Mouse (Mus musculus) heart, embryonic 15.5 days (tissue): Measurements from ENCODE around the gene Angptl6. TPM values are rescaled to one million over a fixed set of nuclear protein-coding genes. Genes with fewer than 3 reads are reported as not detected.
A peak's percentile ranks its signal among the peaks of the same experiment; 100 is the strongest.

Experiments used
- ATAC-seq: fragments of 200-750 bp; cut with Nextera tagmentation; replicated peaks from 2 replicates; pipeline ENCODE4 v1.8.0; 2017; ENCODE audit warnings: low read depth, moderate TSS enrichment; ENCODE audit not compliant: insufficient number of reproducible peaks, insufficient read depth, low FRiP score
- H3K27ac ChIP-seq: fragments of 300-500 bp; sonication (generic); 2 replicates; pipeline ENCODE4 v1.5.1; 2015; ENCODE audit warnings: mild to moderate bottlenecking, inconsistent platforms
- H3K27me3 ChIP-seq: fragments of 300-500 bp; sonication (generic); 2 replicates; pipeline ENCODE4 v1.6.1; 2015; ENCODE audit warnings: inconsistent platforms
- H3K36me3 ChIP-seq: fragments of 300-500 bp; sonication (generic); 2 replicates; pipeline ENCODE4 v1.6.1; 2015; ENCODE audit warnings: mild to moderate bottlenecking, inconsistent platforms
- H3K4me1 ChIP-seq: fragments of 300-500 bp; sonication (generic); replicated peaks from 2 replicates; pipeline ENCODE4 v1.6.1; 2015; ENCODE audit warnings: inconsistent platforms
- H3K4me2 ChIP-seq: fragments of 300-500 bp; sonication (generic); 2 replicates; pipeline ENCODE4 v1.6.1; 2015; ENCODE audit warnings: inconsistent platforms, mild to moderate bottlenecking, moderate library complexity
- H3K4me3 ChIP-seq: fragments of 300-500 bp; sonication (generic); 2 replicates; pipeline ENCODE4 v1.5.1; 2015; ENCODE audit warnings: mild to moderate bottlenecking, inconsistent platforms
- H3K9ac ChIP-seq: fragments of 300-500 bp; sonication (generic); 2 replicates; pipeline ENCODE4 v1.6.1; 2015; ENCODE audit warnings: mild to moderate bottlenecking, inconsistent platforms
- H3K9me3 ChIP-seq: fragments of 300-500 bp; sonication (generic); replicated peaks from 2 replicates; pipeline ENCODE4 v1.6.1; 2016; ENCODE audit warnings: inconsistent platforms
- WGBS: fragments of 180-500 bp; shearing (Covaris S2); methylation state at CpG from one replicate; pipeline ENCODE4 v1.1.7; 2015; ENCODE audit warnings: mixed read lengths; 5-methylcytosine and 5-hydroxymethylcytosine counted together
- polyA plus RNA-seq: library from polyadenylated mRNA; unstranded; fragments of >200 nt; fragmentation: Nextera tagmentation; extraction: Ambion mirVana; gene quantifications from 2 replicates; pipeline ENCODE4 v1.2.1, GENCODE M21; 2015

Angptl6 gene
- polyA plus RNA-seq: 2.0 and 3.3 TPM in 2 replicates

DNA sequence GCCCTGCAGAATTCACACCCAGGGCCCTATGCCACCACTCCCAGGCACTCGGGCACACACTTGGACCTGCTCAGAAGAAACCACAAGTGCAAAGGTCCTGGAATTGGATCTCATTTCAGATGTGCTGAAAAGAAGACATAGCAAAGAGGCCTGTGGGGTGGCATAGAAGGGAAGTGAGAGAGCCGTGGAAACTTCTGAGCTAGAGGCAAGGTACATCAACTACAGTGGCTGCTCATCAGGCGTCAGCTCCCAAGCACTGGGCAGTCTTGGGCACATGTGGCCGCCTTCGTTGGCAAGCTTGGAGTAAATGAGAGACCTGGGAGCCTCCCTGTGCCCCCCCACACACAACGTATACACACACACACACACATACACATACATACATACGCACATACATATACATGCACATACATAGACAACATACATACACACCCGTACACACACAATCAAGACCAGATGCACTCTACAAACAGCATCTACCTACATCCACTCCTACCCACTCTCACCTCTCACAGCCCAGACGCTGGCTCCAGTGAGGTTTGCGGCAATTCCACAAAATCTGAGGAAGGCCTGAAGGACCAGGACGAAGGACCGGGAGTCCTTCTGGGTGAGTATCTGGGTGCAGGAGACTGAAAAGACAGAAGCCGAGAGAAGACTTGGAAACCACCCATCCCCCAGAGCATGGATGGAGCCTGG, at the start of gene Angptl6:
TSS of gene Angptl6 (minus strand) at position 631 of the 696 bp plus-strand sequence.
- no peaks in the 10 kb centered on the region for H3K9me3 ChIP-seq
- H3K4me2 ChIP-seq: peak within 1 kb of the TSS; percentile 79
- 87% methylated on average over 13 of the region's 13 CpGs for WGBS
- peak within 1 kb of the TSS; percentile 90 for H3K27ac ChIP-seq
- H3K27me3 ChIP-seq: no peaks in the 10 kb centered on the region
- peaks cover 9% of the 10 kb centered on the region for H3K4me1 ChIP-seq
- ATAC-seq: no peak
- H3K4me3 ChIP-seq: peak within 1 kb of the TSS; percentile 52
- no peaks in the 10 kb centered on the region for H3K36me3 ChIP-seq
- peak within 1 kb of the TSS; percentile 68 for H3K9ac ChIP-seq

DNA sequence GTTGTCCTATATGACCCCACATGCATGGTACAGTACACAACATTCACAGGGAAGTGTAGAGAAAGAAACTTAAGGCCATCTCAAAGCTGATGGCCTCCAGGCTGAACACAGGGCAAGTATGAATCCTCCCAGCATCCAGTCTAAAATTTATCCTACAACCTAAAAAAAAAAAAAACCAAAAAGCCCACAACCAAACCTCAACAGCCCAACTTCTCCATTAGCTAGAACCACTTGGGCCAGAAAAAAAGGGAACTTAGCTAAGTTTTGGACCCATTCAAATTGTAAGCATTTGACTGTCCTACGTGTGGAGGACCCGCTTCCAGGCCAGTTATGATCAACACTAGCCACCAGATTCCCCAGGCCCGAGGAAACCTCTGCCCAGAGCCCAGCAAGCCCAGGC, 43.7 kb upstream of the Angptl6 start:
- 81% methylated on average over 3 of the region's 3 CpGs for WGBS

DNA sequence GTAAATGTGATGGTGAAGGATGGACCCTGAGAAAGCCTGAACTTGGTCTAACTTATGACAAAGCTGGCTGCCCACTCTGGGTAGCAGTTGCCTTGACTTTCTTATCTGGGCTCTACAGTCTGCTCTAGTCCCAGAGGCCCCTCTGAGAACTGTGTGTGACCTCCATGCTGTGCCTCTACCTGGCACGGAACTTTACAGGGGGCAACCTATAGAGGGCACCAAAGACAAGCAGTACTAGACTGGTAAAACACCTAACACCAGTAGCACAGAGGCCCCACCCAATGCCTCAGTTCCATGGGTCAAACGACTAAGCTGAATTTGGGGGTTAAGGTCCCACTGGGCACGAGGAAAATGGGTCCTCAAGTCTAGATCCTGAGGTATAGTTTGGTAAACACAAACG, 36.6 kb upstream of the Angptl6 start:
- Histone ChIP-seq H3K9ac (no peak overlapping the region), H3K4me1 (no peaks in the 10 kb centered on the region), H3K4me3 (no peak overlapping the region), H3K27ac (no peak overlapping the region), H3K4me2 (no peak overlapping the region), H3K27me3 (no peaks in the 10 kb centered on the region), H3K36me3 (peaks cover 96% of the 10 kb centered on the region), H3K9me3 (no peaks in the 10 kb centered on the region)
- no peak for ATAC-seq
- 84% methylated on average over 4 of the region's 4 CpGs for WGBS

More for the DNA sequence above, 43.7 kb upstream of the Angptl6 start:
- no peak for ATAC-seq
- peaks cover 91% of the 10 kb centered on the region for H3K36me3 ChIP-seq
- H3K27ac ChIP-seq: no peak overlapping the region
- no peaks in the 10 kb centered on the region for H3K4me1 ChIP-seq
- no peak overlapping the region for H3K9ac ChIP-seq
- no peak overlapping the region for H3K4me2 ChIP-seq
- no peak overlapping the region for H3K4me3 ChIP-seq
- H3K9me3 ChIP-seq: no peaks in the 10 kb centered on the region
- no peaks in the 10 kb centered on the region for H3K27me3 ChIP-seq

DNA sequence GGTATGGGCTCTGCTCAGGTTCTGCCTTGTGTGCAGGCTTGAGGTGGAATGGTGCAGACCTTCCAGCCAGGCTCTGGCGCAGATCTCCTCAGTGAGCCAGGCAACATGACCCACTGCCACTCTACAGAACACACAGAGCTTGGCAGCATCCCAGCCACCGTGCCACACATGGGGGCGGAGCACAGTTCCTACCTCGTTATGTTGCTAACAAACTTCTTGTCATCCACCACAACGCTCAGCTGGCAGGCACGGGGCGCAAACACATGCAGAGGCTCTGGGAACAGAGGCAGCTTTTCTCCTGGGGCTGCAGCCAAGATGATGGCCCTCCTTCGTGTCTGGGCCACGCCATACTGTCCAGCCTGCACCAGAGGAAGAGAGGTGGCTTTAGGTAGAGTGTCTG, 30.4 kb upstream of the Angptl6 start:
- WGBS: 88% methylated on average over 9 of the region's 9 CpGs
- Histone ChIP-seq H3K27ac (no peak overlapping the region), H3K4me3 (no peak overlapping the region), H3K4me2 (no peak overlapping the region), H3K4me1 (no peaks in the 10 kb centered on the region), H3K27me3 (no peaks in the 10 kb centered on the region), H3K9me3 (no peaks in the 10 kb centered on the region), H3K36me3 (peaks cover 94% of the 10 kb centered on the region), H3K9ac (no peak overlapping the region)
- no peak for ATAC-seq

DNA sequence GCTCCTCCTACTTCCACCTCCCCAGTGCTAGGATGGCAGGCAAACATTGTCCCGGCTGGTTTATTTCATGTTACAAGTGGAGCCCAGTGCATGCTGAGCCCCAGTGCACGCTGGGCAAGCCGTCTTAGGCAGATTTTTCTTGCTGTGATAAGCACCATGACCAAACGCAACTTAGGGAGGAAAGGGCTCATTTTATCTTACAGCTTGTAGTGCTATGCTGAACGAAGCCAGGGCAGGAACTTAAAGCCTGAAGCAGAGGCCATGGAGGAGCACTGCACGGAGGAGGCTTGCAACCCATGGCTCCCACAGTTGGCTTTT, 22.6 kb upstream of the Angptl6 start:
- peak overlapping the region; percentile 55 for H3K27ac ChIP-seq

DNA sequence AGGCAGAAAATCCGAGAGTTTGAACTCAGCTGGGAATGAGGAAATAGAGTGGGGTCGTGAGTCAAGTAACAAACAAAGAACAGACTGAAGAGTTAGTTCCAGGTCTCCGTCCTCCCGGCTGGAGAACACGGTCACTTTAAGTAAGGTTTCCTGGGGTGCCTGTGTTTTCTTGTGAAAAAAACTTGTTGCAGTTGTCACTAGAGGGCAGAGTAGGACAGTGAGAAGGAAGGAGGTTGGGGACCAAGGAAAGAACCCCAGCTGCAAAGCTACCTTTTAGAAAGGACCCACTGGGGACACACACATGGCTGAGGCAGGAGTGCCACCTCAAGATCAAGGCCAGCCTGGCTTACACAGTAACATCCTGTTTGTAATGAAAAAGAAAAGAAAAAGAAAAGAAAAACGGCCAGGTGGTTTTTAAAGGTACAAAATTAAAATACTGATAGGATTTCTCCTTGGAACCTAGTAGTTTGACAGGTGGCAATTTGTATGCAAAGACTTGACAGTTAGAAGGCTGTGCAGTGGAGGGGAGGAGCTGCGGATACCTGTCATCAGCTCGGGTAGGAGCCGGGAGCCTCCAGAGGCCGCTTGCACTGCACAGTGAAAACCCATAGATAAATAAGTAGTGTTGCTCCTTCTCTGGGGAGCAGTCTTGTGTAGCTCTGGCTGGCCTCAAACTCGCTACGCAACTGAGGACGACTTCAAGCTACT, 22.1 kb upstream of the Angptl6 start:
- peak; percentile 16; the same call in 1 of the 2 replicates for ATAC-seq
- peaks cover 18% of the 10 kb centered on the region; the same call in 1 of the 2 replicates for H3K36me3 ChIP-seq
- no peaks in the 10 kb centered on the region for H3K9me3 ChIP-seq
- 9% methylated on average over 13 of the region's 13 CpGs for WGBS
- H3K4me2 ChIP-seq: peak overlapping the region; percentile 40
- H3K27ac ChIP-seq: peak overlapping the region; percentile 55
- no peak overlapping the region for H3K4me3 ChIP-seq
- H3K4me1 ChIP-seq: peaks cover 25% of the 10 kb centered on the region
- H3K9ac ChIP-seq: peak overlapping the region; percentile 33
- H3K27me3 ChIP-seq: no peaks in the 10 kb centered on the region

More for the DNA sequence above, 22.6 kb upstream of the Angptl6 start:
- Histone ChIP-seq H3K4me3 (no peak overlapping the region), H3K4me2 (peak overlapping the region; percentile 40), H3K9ac (peak overlapping the region; percentile 33), H3K27me3 (no peaks in the 10 kb centered on the region), H3K4me1 (peaks cover 19% of the 10 kb centered on the region), H3K9me3 (no peaks in the 10 kb centered on the region), H3K36me3 (peaks cover 21% of the 10 kb centered on the region; the same call in 1 of the 2 replicates)
- WGBS: 16% methylated on average over 6 of the region's 6 CpGs
- ATAC-seq: peak; percentile 7; the same call in 1 of the 2 replicates

DNA sequence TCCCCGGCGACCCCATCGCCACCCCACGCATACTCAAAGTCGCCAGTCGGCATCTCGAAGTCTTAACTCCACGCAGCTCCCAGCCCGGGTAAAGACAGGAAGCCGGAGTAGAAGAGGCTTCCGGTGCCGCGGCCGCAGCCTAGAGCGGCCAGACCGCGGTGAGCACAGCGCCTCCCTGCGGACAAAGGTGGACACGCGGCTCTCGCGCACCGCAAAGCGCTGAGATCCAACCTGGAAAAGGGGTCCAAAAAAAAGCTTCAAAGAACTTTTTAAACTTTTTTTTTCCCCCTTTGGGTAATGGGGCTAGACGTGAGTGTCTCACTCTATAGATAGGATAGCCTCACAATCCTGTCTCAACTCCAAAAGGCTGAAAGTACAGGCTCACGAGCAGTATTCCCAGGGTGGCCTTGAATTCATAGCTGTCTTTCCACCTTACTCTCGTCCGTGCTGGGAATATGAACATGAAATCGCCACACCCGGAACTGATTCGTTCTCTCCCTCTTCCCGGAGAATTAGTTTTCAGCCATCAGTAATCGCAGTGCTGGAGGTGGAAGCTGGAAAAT, 19.1 kb upstream of the Angptl6 start, which contains the start of gene Eif3g:
TSS of gene Eif3g (minus strand) at position 113 of the 563 bp plus-strand sequence.
- Histone ChIP-seq H3K4me2 (peak within 1 kb of the TSS; percentile 86), H3K27ac (peak within 1 kb of the TSS; percentile 69), H3K9ac (peak within 1 kb of the TSS; percentile 94), H3K27me3 (no peaks in the 10 kb centered on the region), H3K9me3 (no peaks in the 10 kb centered on the region), H3K4me3 (peak within 1 kb of the TSS; percentile 86), H3K36me3 (peaks cover 30% of the 10 kb centered on the region), H3K4me1 (peaks cover 25% of the 10 kb centered on the region)
- ATAC-seq: peak; percentile 76
- WGBS: 3% methylated on average over 34 of the region's 34 CpGs

DNA sequence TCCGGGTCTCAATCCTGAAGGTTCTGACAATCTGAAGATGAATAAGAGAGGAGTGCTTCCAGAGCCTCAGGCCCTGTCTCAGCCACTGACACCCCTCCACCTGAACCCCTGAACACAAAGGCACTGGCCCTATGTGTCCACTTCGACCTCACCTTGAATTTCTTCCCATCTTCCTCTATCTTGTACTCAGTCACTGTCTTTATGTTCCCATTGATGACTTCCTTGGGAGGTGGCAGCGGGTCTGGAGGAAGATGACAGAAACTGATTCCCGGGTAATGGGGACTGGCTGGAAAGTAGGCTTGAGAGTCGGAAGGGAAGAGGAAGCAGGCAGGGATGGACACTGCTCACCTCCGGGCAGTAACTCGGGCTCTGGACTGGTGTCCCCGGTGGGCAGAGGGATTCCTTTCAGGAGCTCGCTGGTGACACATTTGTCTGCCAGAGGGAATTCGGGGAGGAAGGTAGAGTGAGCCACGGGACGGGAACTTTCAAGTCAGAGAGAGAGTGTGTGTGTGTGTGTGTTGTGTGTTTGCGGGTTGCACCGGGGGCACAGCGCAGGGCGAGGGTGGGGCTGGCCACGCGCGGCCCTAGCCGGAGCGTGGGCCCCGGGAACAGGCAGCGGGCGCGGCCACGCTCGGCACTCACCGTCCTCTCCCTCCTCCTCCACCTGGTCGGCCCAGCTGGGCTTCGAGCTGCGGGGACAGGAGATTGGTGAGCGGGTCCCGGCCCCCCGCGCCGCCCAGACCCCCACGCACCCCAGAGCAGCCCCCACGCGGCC, 18.4 kb upstream of the Angptl6 start:
- H3K4me1 ChIP-seq: peaks cover 25% of the 10 kb centered on the region
- H3K4me3 ChIP-seq: peak overlapping the region; percentile 86
- H3K9ac ChIP-seq: peak overlapping the region; percentile 94
- no peaks in the 10 kb centered on the region for H3K9me3 ChIP-seq
- H3K4me2 ChIP-seq: peak overlapping the region; percentile 86
- peak overlapping the region; percentile 69 for H3K27ac ChIP-seq
- WGBS: 4% methylated on average over 38 of the region's 39 CpGs
- no peaks in the 10 kb centered on the region for H3K27me3 ChIP-seq
- ATAC-seq: peak; percentile 56
- peaks cover 36% of the 10 kb centered on the region for H3K36me3 ChIP-seq

DNA sequence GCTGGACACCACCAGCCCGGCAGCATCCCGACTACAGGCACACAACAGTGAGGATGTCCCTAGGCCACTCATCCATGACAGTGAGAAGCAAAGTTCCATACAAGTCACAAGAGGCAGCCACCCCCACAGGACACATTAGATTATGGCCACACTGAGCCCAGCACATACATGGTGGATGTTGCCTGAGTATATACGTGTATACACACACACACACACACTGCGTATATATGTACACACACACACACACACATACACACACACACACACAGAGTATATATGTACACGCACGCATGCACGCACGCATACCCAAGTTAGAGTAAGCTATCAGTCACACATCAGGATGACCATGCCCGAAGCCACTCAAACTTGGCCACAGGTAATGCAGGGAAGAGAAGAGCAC, 15.9 kb upstream of the Angptl6 start:
- H3K4me3 ChIP-seq: no peak overlapping the region
- no peaks in the 10 kb centered on the region for H3K9me3 ChIP-seq
- no peak overlapping the region for H3K27ac ChIP-seq
- H3K4me2 ChIP-seq: no peak overlapping the region
- H3K9ac ChIP-seq: no peak overlapping the region
- H3K36me3 ChIP-seq: peaks cover 61% of the 10 kb centered on the region
- no peaks in the 10 kb centered on the region for H3K27me3 ChIP-seq
- peaks cover 14% of the 10 kb centered on the region for H3K4me1 ChIP-seq
- WGBS: 93% methylated on average over 9 of the region's 9 CpGs
- no peak for ATAC-seq

DNA sequence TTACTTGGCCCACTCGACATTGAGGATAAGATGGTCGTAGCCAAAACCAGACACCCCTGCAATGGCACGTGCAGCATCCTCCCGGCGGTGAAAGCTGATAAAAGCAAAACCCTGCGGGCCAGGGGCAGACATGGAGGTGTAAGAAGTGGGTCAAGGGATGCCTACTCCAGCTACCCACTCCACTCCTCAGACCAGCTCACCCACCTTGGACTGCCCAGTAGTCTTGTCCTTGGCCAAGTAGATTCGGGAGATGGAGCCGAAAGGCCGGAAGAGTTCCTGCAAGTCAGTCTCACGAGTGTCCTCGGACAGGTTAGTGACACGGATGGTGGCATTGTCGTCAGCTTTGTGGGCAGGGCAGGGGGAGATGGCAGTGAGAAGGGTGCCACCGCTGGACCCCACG, 15.1 kb upstream of the Angptl6 start:
- no peaks in the 10 kb centered on the region for H3K27me3 ChIP-seq
- H3K4me3 ChIP-seq: no peak overlapping the region
- no peaks in the 10 kb centered on the region for H3K9me3 ChIP-seq
- H3K4me1 ChIP-seq: peaks cover 14% of the 10 kb centered on the region
- no peak overlapping the region for H3K27ac ChIP-seq
- 81% methylated on average over 15 of the region's 15 CpGs for WGBS
- H3K4me2 ChIP-seq: no peak overlapping the region
- H3K9ac ChIP-seq: no peak overlapping the region
- no peak for ATAC-seq
- peaks cover 68% of the 10 kb centered on the region for H3K36me3 ChIP-seq
